Mouse (Mus musculus): ENCODE data around the gene Rfc1. TPM values are rescaled to one million over a fixed set of nuclear protein-coding genes. Genes with fewer than 3 reads are reported as not detected.
A peak's percentile ranks its signal among the peaks of the same experiment; 100 is the strongest.

Rfc1 gene
- total and polyA plus RNA-seq, 2 experiments from 2014 or later = 18.6 to 31.2 TPM

GRCm38 (mm10) chr5:65329971-65330370, 5.5 kb downstream of the Rfc1 start:
- ATAC-seq = no peak
- 83% methylated on average over 3 of the region's 3 CpGs for WGBS
- no peak for TF ChIP-seq CTCF (IDR thresholded peaks at IDR 0.05; ENCODE audit: low read depth)

GRCm38 (mm10) chr5:65326212-65326611, 9.3 kb downstream of the Rfc1 start:
- Histone ChIP-seq H3K36me3 (ENCODE audit: insufficient read depth, low read length) (no peaks in the 10 kb centered on the region), H3K4me3 (ENCODE audit: low read length) (no peak overlapping the region), H3K9me3 (ENCODE audit: low read length) (no peaks in the 10 kb centered on the region), H3K27me3 (ENCODE audit: insufficient read depth, low read length) (no peaks in the 10 kb centered on the region), H3K4me1 (ENCODE audit: insufficient read depth, low read length) (no peaks in the 10 kb centered on the region), H3K4me2 (ENCODE audit: low read depth, low read length) (no peak overlapping the region), H3K9ac (replicated peaks; ENCODE audit: low read length) (no peak overlapping the region), H3K27ac (peak overlapping the region; percentile 36; the same call in 1 of the 2 replicates)
- ATAC-seq (no peak), DNase-seq (ENCODE audit: low spot score) (no peak)
- no peak for TF ChIP-seq CTCF (IDR thresholded peaks at IDR 0.05; ENCODE audit: low read depth)
- WGBS = 72% methylated on average over 5 of the region's 5 CpGs

More at GRCm38 (mm10) chr5:65329971-65330370, 5.5 kb downstream of the Rfc1 start:
- H3K36me3 ChIP-seq (ENCODE audit: insufficient read depth, low read length) = no peaks in the 10 kb centered on the region
- no peak overlapping the region for H3K4me3 ChIP-seq (ENCODE audit: low read length)
- no peak for DNase-seq (ENCODE audit: low spot score)
- no peak overlapping the region for H3K4me2 ChIP-seq (ENCODE audit: low read depth, low read length)
- H3K27me3 ChIP-seq (ENCODE audit: insufficient read depth, low read length) = no peaks in the 10 kb centered on the region
- H3K4me1 ChIP-seq (ENCODE audit: insufficient read depth, low read length) = no peaks in the 10 kb centered on the region
- H3K9me3 ChIP-seq (ENCODE audit: low read length) = no peaks in the 10 kb centered on the region
- no peak overlapping the region for H3K27ac ChIP-seq
- H3K9ac ChIP-seq (replicated peaks; ENCODE audit: low read length) = no peak overlapping the region

GRCm38 (mm10) chr5:65324758-65325355, 10.6 kb downstream of the Rfc1 start:
- WGBS = 88% methylated on average over 3 of the region's 3 CpGs
- DNase-seq (ENCODE audit: low spot score) (no peak), ATAC-seq (no peak)
- H3K4me2 ChIP-seq (ENCODE audit: low read depth, low read length) = no peak overlapping the region
- no peak for TF ChIP-seq CTCF (IDR thresholded peaks at IDR 0.05; ENCODE audit: low read depth)
- H3K4me1 ChIP-seq (ENCODE audit: insufficient read depth, low read length) = no peaks in the 10 kb centered on the region
- H3K27me3 ChIP-seq (ENCODE audit: insufficient read depth, low read length) = no peaks in the 10 kb centered on the region
- no peak overlapping the region for H3K9ac ChIP-seq (replicated peaks; ENCODE audit: low read length)
- no peak overlapping the region for H3K4me3 ChIP-seq (ENCODE audit: low read length)
- H3K27ac ChIP-seq = no peak overlapping the region
- no peaks in the 10 kb centered on the region for H3K36me3 ChIP-seq (ENCODE audit: insufficient read depth, low read length)
- no peaks in the 10 kb centered on the region for H3K9me3 ChIP-seq (ENCODE audit: low read length)

- DNase-seq (ENCODE audit: low spot score) = no peak
- no peak for TF ChIP-seq CTCF (IDR thresholded peaks at IDR 0.05; ENCODE audit: low read depth)
Measured at GRCm38 (mm10) chr5:65324271-65324670, 11.2 kb downstream of the Rfc1 start.

GRCm38 (mm10) chr5:65322165-65322564, 13.3 kb downstream of the Rfc1 start:
- Histone ChIP-seq H3K9me3 (ENCODE audit: low read length) (no peaks in the 10 kb centered on the region), H3K4me3 (ENCODE audit: low read length) (no peak overlapping the region), H3K4me2 (ENCODE audit: low read depth, low read length) (no peak overlapping the region), H3K9ac (replicated peaks; ENCODE audit: low read length) (no peak overlapping the region), H3K36me3 (ENCODE audit: insufficient read depth, low read length) (peaks cover 6% of the 10 kb centered on the region; the same call in 1 of the 2 replicates), H3K4me1 (ENCODE audit: insufficient read depth, low read length) (no peaks in the 10 kb centered on the region), H3K27ac (no peak overlapping the region), H3K27me3 (ENCODE audit: insufficient read depth, low read length) (no peaks in the 10 kb centered on the region)
- no peak for DNase-seq (ENCODE audit: low spot score)
- 91% methylated on average over 10 of the region's 10 CpGs for WGBS
- TF ChIP-seq CTCF (IDR thresholded peaks at IDR 0.05; ENCODE audit: low read depth) = no peak
- ATAC-seq = no peak

More at GRCm38 (mm10) chr5:65324271-65324670, 11.2 kb downstream of the Rfc1 start:
- Histone ChIP-seq H3K9ac (replicated peaks; ENCODE audit: low read length) (no peak overlapping the region), H3K4me2 (ENCODE audit: low read depth, low read length) (no peak overlapping the region), H3K4me3 (ENCODE audit: low read length) (no peak overlapping the region), H3K36me3 (ENCODE audit: insufficient read depth, low read length) (0 out of 2 replicates have a peak, but pooled peaks cover under 1% of the 10 kb centered on the region), H3K27ac (no peak overlapping the region), H3K9me3 (ENCODE audit: low read length) (no peaks in the 10 kb centered on the region), H3K4me1 (ENCODE audit: insufficient read depth, low read length) (no peaks in the 10 kb centered on the region), H3K27me3 (ENCODE audit: insufficient read depth, low read length) (no peaks in the 10 kb centered on the region)
- 80% methylated on average over 3 of the region's 3 CpGs for WGBS
- no peak for ATAC-seq

GRCm38 (mm10) chr5:65319176-65319575, 16.3 kb downstream of the Rfc1 start:
- Histone ChIP-seq H3K9me3 (ENCODE audit: low read length) (no peaks in the 10 kb centered on the region), H3K27me3 (ENCODE audit: insufficient read depth, low read length) (no peaks in the 10 kb centered on the region), H3K4me1 (ENCODE audit: insufficient read depth, low read length) (no peaks in the 10 kb centered on the region), H3K4me2 (ENCODE audit: low read depth, low read length) (no peak overlapping the region), H3K36me3 (ENCODE audit: insufficient read depth, low read length) (peaks cover 10% of the 10 kb centered on the region; the same call in 1 of the 2 replicates), H3K27ac (no peak overlapping the region), H3K9ac (replicated peaks; ENCODE audit: low read length) (no peak overlapping the region), H3K4me3 (ENCODE audit: low read length) (no peak overlapping the region)
- DNase-seq (ENCODE audit: low spot score) = no peak
- no peak for ATAC-seq
- no peak for TF ChIP-seq CTCF (IDR thresholded peaks at IDR 0.05; ENCODE audit: low read depth)
- WGBS = 88% methylated on average over 9 of the region's 9 CpGs

GRCm38 (mm10) chr5:65308866-65309265, 26.6 kb downstream of the Rfc1 start:
- H3K4me1 ChIP-seq (ENCODE audit: insufficient read depth, low read length) = no peaks in the 10 kb centered on the region
- no peak for TF ChIP-seq CTCF (IDR thresholded peaks at IDR 0.05; ENCODE audit: low read depth)
- no peak for DNase-seq (ENCODE audit: low spot score)
- no peak overlapping the region for H3K4me3 ChIP-seq (ENCODE audit: low read length)
- H3K27me3 ChIP-seq (ENCODE audit: insufficient read depth, low read length) = no peaks in the 10 kb centered on the region
- H3K4me2 ChIP-seq (ENCODE audit: low read depth, low read length) = no peak overlapping the region
- WGBS = 91% methylated on average over 3 of the region's 3 CpGs
- no peak overlapping the region for H3K9ac ChIP-seq (replicated peaks; ENCODE audit: low read length)
- no peaks in the 10 kb centered on the region for H3K9me3 ChIP-seq (ENCODE audit: low read length)
- ATAC-seq = no peak
- H3K27ac ChIP-seq = no peak overlapping the region
- H3K36me3 ChIP-seq (ENCODE audit: insufficient read depth, low read length) = no peaks in the 10 kb centered on the region; the same call in 1 of the 2 replicates
